Mouse (Mus musculus) hindbrain, embryonic 16.5 days (tissue): Measurements from ENCODE around the gene Plekha5. TPM values are rescaled to one million over a fixed set of nuclear protein-coding genes. Genes with fewer than 3 reads are reported as not detected.

ENCODE experiments used
- ATAC-seq: fragments of 200-750 bp; cut with Nextera tagmentation; 2 replicates; pipeline ENCODE4 v1.8.0; 2017; ENCODE audit warnings: moderate TSS enrichment, moderate library complexity
- H3K27ac ChIP-seq: fragments of 300-500 bp; sonication (generic); 2 replicates; pipeline ENCODE4 v1.5.1; 2014; ENCODE audit warnings: low read depth, mild to moderate bottlenecking, control low read depth, low read length, moderate library complexity
- H3K27me3 ChIP-seq: fragments of 300-500 bp; sonication (generic); replicated peaks from 2 replicates; pipeline ENCODE4 v1.6.1; 2014; ENCODE audit warnings: low read length; ENCODE audit not compliant: control insufficient read depth, insufficient read depth
- H3K36me3 ChIP-seq: fragments of 300-500 bp; sonication (generic); 2 replicates; pipeline ENCODE4 v1.6.1; 2014; ENCODE audit warnings: mild to moderate bottlenecking, low read length, moderate library complexity, mixed read lengths; ENCODE audit not compliant: control insufficient read depth, insufficient read depth
- H3K4me1 ChIP-seq: fragments of 300-500 bp; sonication (generic); 2 replicates; pipeline ENCODE4 v1.6.1; 2014; ENCODE audit warnings: low read depth, low read length; ENCODE audit not compliant: control insufficient read depth, insufficient read depth
- H3K4me2 ChIP-seq: fragments of 300-500 bp; sonication (generic); 2 replicates; pipeline ENCODE4 v1.6.1; 2014; ENCODE audit warnings: mild to moderate bottlenecking, low read length, control low read depth, moderate library complexity
- H3K4me3 ChIP-seq: fragments of 300-500 bp; sonication (generic); 2 replicates; pipeline ENCODE4 v1.5.1; 2014; ENCODE audit warnings: mild to moderate bottlenecking, low read length, control low read depth, moderate library complexity
- H3K9ac ChIP-seq: fragments of 300-500 bp; sonication (generic); 2 replicates; pipeline ENCODE4 v1.6.1; 2014; ENCODE audit warnings: low read depth, mild to moderate bottlenecking, control low read depth, low read length, moderate library complexity
- H3K9me3 ChIP-seq: fragments of 300-500 bp; sonication (generic); 2 replicates; pipeline ENCODE4 v1.6.1; 2014; ENCODE audit warnings: mild to moderate bottlenecking, low read length, moderate library complexity; ENCODE audit not compliant: control insufficient read depth
- WGBS: fragments of 180-500 bp; shearing (Covaris S2); extraction: QIAGEN DNeasy Blood & Tissue Kit; methylation state at CpG from one replicate; pipeline ENCODE4 v1.1.7; 2014; 5-methylcytosine and 5-hydroxymethylcytosine counted together
- polyA plus RNA-seq: library from polyadenylated mRNA; unstranded; fragments of >200 nt; fragmentation: Nextera tagmentation; extraction: Ambion mirVana; gene quantifications from 2 replicates; pipeline ENCODE4 v1.2.1, GENCODE M21; 2015

Gene Plekha5
- polyA plus RNA-seq, 1 experiment from 2014 or later = 31.2 TPM

- ATAC-seq = no peak
- 64% methylated on average over 1 of the region's 1 CpGs for WGBS
- Histone ChIP-seq H3K4me2 (no peak overlapping the region), H3K27me3 (no peaks in the 10 kb centered on the region), H3K36me3 (no peaks in the 10 kb centered on the region), H3K4me1 (peaks cover 7% of the 10 kb centered on the region), H3K9me3 (no peaks in the 10 kb centered on the region), H3K9ac (no peak overlapping the region), H3K4me3 (no peak overlapping the region), H3K27ac (no peak overlapping the region)
These were observed 88.2 kb downstream of the Plekha5 start for GRCm38 (mm10) chr6:140512016-140512415.

GRCm38 (mm10) chr6:140512427-140512826, 88.6 kb downstream of the Plekha5 start:
- WGBS = 60% methylated on average over 8 of the region's 8 CpGs
- Histone ChIP-seq H3K4me1 (peaks cover 7% of the 10 kb centered on the region), H3K9me3 (no peaks in the 10 kb centered on the region)

GRCm38 (mm10) chr6:140514205-140515110, 90.6 kb downstream of the Plekha5 start:
- Histone ChIP-seq H3K4me1 (peaks cover 13% of the 10 kb centered on the region), H3K9ac (no peak overlapping the region), H3K27me3 (no peaks in the 10 kb centered on the region), H3K9me3 (no peaks in the 10 kb centered on the region), H3K4me3 (no peak overlapping the region), H3K27ac (no peak overlapping the region), H3K4me2 (no peak overlapping the region), H3K36me3 (no peaks in the 10 kb centered on the region)
- 17% methylated on average over 8 of the region's 8 CpGs for WGBS
- ATAC-seq = 0 out of 2 replicates have a peak, but pooled peaks have one; percentile 12

More at GRCm38 (mm10) chr6:140512427-140512826, 88.6 kb downstream of the Plekha5 start:
- no peak overlapping the region for H3K9ac ChIP-seq
- H3K4me3 ChIP-seq = no peak overlapping the region
- ATAC-seq = peak; percentile 13; the same call in 1 of the 2 replicates
- no peaks in the 10 kb centered on the region for H3K27me3 ChIP-seq
- H3K36me3 ChIP-seq = no peaks in the 10 kb centered on the region
- H3K27ac ChIP-seq = no peak overlapping the region
- H3K4me2 ChIP-seq = no peak overlapping the region

GRCm38 (mm10) chr6:140515550-140515949, 91.7 kb downstream of the Plekha5 start:
- Histone ChIP-seq H3K36me3 (no peaks in the 10 kb centered on the region), H3K9ac (no peak overlapping the region), H3K9me3 (no peaks in the 10 kb centered on the region), H3K4me3 (no peak overlapping the region), H3K4me2 (no peak overlapping the region), H3K4me1 (peaks cover 20% of the 10 kb centered on the region), H3K27me3 (no peaks in the 10 kb centered on the region), H3K27ac (no peak overlapping the region)
- 40% methylated on average over 4 of the region's 4 CpGs for WGBS
- ATAC-seq = no peak

- 65% methylated on average over 3 of the region's 3 CpGs for WGBS
- Histone ChIP-seq H3K27me3 (no peaks in the 10 kb centered on the region), H3K9me3 (no peaks in the 10 kb centered on the region), H3K4me3 (no peak overlapping the region), H3K9ac (no peak overlapping the region), H3K4me2 (no peak overlapping the region), H3K36me3 (no peaks in the 10 kb centered on the region), H3K4me1 (peaks cover 20% of the 10 kb centered on the region), H3K27ac (no peak overlapping the region)
- no peak for ATAC-seq
These were observed 92.3 kb downstream of the Plekha5 start for GRCm38 (mm10) chr6:140516202-140516601.

GRCm38 (mm10) chr6:140517188-140517587, 93.3 kb downstream of the Plekha5 start:
- Histone ChIP-seq H3K4me3 (no peak overlapping the region), H3K4me1 (peaks cover 20% of the 10 kb centered on the region), H3K27me3 (no peaks in the 10 kb centered on the region), H3K9me3 (no peaks in the 10 kb centered on the region), H3K9ac (no peak overlapping the region), H3K27ac (no peak overlapping the region), H3K4me2 (no peak overlapping the region), H3K36me3 (no peaks in the 10 kb centered on the region)
- ATAC-seq = no peak
- 75% methylated on average over 1 of the region's 1 CpGs for WGBS

GRCm38 (mm10) chr6:140519019-140519418, 95.2 kb downstream of the Plekha5 start:
- peaks cover 18% of the 10 kb centered on the region for H3K4me1 ChIP-seq
- H3K4me2 ChIP-seq = no peak overlapping the region
- 55% methylated on average over 13 of the region's 13 CpGs for WGBS
- ATAC-seq = peak; percentile 43
- H3K9me3 ChIP-seq = no peaks in the 10 kb centered on the region
- no peak overlapping the region; the same call in 1 of the 2 replicates for H3K27ac ChIP-seq
- no peaks in the 10 kb centered on the region for H3K36me3 ChIP-seq
- H3K27me3 ChIP-seq = no peaks in the 10 kb centered on the region
- H3K9ac ChIP-seq = no peak overlapping the region
- H3K4me3 ChIP-seq = no peak overlapping the region

GRCm38 (mm10) chr6:140519488-140520159, 95.8 kb downstream of the Plekha5 start:
- Histone ChIP-seq H3K4me3 (no peak overlapping the region), H3K36me3 (no peaks in the 10 kb centered on the region), H3K9ac (no peak overlapping the region), H3K27ac (peak overlapping the region; percentile 62; the same call in 1 of the 2 replicates), H3K4me1 (peaks cover 16% of the 10 kb centered on the region), H3K27me3 (no peaks in the 10 kb centered on the region), H3K9me3 (no peaks in the 10 kb centered on the region), H3K4me2 (no peak overlapping the region)
- peak; percentile 73 for ATAC-seq
- WGBS = 27% methylated on average over 9 of the region's 10 CpGs

GRCm38 (mm10) chr6:140520961-140521360, 97.1 kb downstream of the Plekha5 start:
- Histone ChIP-seq H3K9me3 (no peaks in the 10 kb centered on the region), H3K4me3 (no peak overlapping the region), H3K27ac (no peak overlapping the region), H3K4me1 (peaks cover 14% of the 10 kb centered on the region), H3K36me3 (no peaks in the 10 kb centered on the region), H3K4me2 (no peak overlapping the region), H3K27me3 (no peaks in the 10 kb centered on the region), H3K9ac (no peak overlapping the region)
- WGBS = 45% methylated on average over 6 of the region's 6 CpGs
- no peak for ATAC-seq
